Mouse (Mus musculus): ENCODE results near the gene Exoc3.

Gene Exoc3

GRCm38 (mm10) chr13:74138906-74139647 is 69.5 kb downstream of the Exoc3 start:
- DNase-seq: no peak

GRCm38 (mm10) chr13:74129909-74130308 is 78.6 kb downstream of the Exoc3 start:
- no peak for DNase-seq

- DNase-seq: no peak
Observed at GRCm38 (mm10) chr13:74127571-74127970, 81.0 kb downstream of the Exoc3 start.

GRCm38 (mm10) chr13:74122632-74123031 is 85.9 kb downstream of the Exoc3 start:
- no peak for DNase-seq

- DNase-seq: no peak
Observed at GRCm38 (mm10) chr13:74121795-74122330, 86.7 kb downstream of the Exoc3 start.

GRCm38 (mm10) chr13:74121141-74121602 is 87.4 kb downstream of the Exoc3 start, which contains the start of gene Slc9a3:
TSS of gene Slc9a3 (plus strand) at chr13:74121457.
- no peak for DNase-seq

Measured in B cell, adult 2 months (primary cell).